Mouse (Mus musculus) c-Kit-positive CD71-negative TER-119-negative erythroid progenitor cells, embryonic 14.5 days (primary cell): ENCODE measurements around the gene Slc25a15.

ENCODE experiments used
- DNase-seq: peaks from one replicate; pipeline ENCODE4 v3.0.0-alpha.2; 2013; ENCODE audit warnings: low read depth

The Slc25a15 gene

DNA sequence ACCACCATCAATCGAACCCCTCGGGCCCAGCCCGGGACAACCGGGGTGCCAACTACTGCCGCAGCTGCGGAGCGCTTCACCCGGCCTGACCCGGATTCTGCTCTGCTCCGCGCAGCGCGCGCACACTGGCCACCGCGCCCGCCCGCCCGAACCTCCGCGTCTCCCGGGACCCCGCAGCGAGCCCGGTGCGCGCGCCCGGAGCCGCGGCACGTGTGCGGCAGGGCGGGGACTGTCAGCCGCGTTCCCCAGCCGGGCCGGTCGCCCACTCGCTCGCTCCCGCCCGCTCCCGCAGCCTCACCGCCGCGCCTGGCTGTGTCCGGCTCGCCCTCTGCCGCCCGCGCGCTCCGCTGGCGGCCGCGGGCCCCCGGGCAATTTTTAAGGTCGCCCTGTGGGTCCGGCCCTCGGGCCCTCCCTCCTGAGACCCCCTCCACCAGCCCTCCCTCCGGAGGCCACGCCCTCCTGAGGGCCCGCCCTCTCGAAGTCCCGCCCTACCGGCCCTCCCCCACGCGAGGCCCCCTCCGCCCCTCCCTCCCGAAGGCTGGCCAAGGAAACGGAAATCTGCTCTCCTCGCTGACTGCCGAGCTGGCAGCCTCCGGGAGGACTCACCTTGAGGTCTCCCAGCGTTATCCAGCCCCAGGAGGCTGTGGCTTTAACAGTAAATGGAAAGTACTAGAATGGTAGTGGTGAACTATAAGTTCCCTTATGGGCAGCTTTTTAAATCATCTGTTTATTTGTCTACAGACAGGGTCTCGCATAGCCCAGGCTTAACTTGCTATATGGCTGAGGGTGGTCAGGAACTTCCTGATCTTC lies at the start of gene Slc25a15:
Slc25a15 (minus strand) TSS at position 456 of the 810 bp plus-strand sequence.
- DNase-seq, result peak; percentile 68

GRCm38 (mm10) chr8:22411971-22412370 lies 13.6 kb upstream of the Slc25a15 start:
- no peak for DNase-seq

GRCm38 (mm10) chr8:22411282-22411702 lies 12.9 kb upstream of the Slc25a15 start, which contains the start of gene Mrps31:
TSS of gene Mrps31 (plus strand) at chr8:22411361.
- peak; percentile 91 for DNase-seq

- no peak for DNase-seq
Measured at GRCm38 (mm10) chr8:22410688-22411281, 12.4 kb upstream of the Slc25a15 start.

GRCm38 (mm10) chr8:22405733-22406132 lies 7.3 kb upstream of the Slc25a15 start:
- DNase-seq, result peak; percentile 45

GRCm38 (mm10) chr8:22403235-22403634 lies 4.8 kb upstream of the Slc25a15 start:
- DNase-seq, result no peak

GRCm38 (mm10) chr8:22400593-22400992 lies 2.2 kb upstream of the Slc25a15 start:
- DNase-seq, result no peak

- DNase-seq, result no peak
Measured at GRCm38 (mm10) chr8:22399285-22399880, 986 bp upstream of the Slc25a15 start.

DNA sequence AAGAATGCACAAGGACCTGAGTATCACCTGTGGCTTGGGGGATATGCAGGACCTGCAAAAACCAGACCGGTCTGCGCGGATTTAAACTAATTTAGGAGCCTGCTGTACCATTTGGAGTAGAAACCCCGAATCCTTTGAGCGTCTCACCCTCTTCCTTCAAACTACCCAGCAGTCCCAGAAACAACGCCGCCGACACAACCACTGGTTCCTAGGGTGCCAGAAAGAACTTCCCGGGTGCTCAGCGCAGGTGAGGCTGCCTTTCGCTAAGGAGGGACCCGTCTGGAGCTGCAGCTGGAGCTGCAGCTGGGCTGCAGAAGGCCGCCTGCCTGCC lies 621 bp downstream of the Slc25a15 start:
- DNase-seq, result no peak

DNA sequence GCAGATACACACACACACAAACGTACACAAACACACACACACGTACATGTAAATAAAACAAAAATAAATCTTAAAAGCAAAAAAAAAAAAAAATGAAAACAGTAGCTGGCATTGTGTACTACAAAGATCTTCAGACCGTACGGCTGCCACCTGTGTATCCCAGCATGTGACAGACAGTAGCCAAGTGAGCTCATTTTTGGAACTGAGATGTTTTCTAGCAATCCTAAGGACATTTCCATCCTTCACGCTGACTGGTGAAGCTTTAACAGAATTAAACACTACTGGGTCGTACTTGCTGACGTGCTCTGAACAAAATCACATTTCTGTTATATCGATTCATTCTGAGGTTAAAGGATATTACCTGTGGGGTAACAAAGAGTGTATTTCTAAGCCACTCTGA lies 3.1 kb downstream of the Slc25a15 start:
- DNase-seq, result no peak

GRCm38 (mm10) chr8:22394471-22394870 lies 3.9 kb downstream of the Slc25a15 start:
- no peak for DNase-seq

- DNase-seq, result no peak
Measured at GRCm38 (mm10) chr8:22390766-22391463, 7.5 kb downstream of the Slc25a15 start.

- DNase-seq, result no peak
Measured at GRCm38 (mm10) chr8:22389874-22390273, 8.5 kb downstream of the Slc25a15 start.

DNA sequence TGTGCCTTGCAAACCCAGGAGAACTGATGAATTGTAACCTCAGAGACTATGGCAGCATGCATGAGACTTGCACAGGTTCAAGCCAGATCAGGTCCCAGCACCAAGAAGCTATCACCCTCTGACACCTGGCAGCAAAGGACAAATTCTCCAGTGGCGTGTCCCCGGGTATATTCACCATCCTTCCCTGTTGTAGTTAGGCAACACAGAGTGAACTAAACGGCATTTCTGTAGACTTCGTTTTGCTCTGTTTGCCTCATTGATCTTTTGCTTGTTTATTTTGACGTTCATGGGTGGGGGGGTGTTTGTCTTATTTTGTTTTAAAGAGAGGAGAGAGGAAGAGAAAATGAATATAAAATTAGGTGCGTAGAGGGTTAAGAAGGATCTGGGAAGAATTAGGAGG lies 13.2 kb downstream of the Slc25a15 start:
- no peak for DNase-seq

DNA sequence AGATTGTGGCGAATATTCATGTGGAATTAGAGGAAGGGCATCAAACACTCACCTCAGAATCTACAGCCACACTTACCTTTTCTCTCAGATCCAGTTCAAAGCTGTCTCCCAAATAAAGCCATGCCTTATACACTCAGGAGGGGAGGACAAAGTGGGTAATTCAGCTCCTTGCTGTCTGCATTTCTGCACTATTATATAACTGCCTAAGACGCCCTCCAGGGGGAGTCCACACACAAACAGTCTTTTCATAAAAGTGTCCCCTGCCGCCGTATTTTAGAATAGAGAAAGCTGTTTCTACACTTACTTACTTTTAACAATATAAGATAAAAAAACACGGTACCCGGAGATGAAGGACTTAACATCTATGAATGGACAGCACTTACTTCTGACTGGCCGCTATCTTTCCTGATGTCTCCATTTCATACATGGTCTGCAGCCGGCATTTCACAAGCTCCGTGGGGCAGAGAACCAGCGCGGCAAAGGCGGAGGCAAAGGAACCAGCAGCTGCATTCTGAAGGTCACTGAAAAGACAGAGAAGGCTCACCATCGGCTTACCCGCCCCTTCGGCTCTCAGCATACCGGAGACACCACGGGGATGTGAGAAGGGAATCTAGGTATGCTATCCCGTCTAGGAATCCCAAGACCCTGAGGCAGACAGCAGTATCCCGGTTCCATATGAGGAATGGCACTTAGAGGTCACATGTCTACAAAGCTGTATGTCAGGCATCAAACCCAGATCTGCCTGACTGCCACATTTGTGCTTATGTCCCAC lies 15.4 kb downstream of the Slc25a15 start:
- no peak for DNase-seq

- DNase-seq, result no peak
Measured at GRCm38 (mm10) chr8:22380934-22381333, 17.5 kb downstream of the Slc25a15 start.

DNA sequence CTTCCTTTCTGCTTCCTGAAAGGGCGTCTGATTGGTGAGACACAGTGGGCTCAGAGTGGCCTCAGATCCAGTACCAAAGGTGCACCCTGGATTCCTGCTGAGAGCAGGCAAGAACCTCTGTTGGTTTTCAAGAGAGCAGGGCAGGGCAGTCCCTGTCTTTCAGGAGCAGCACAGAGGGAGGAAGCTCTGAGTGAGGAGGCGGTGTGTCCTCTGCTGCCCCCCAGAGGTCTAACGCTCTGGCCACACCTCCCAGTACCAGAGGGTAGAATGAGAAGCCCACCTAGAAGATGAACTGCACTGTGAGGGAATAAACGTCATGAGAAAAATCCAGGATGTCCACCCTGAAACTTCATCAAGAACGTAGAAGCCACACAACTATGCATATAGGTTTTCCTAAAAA lies 21.5 kb downstream of the Slc25a15 start:
- peak; percentile 25 for DNase-seq

DNA sequence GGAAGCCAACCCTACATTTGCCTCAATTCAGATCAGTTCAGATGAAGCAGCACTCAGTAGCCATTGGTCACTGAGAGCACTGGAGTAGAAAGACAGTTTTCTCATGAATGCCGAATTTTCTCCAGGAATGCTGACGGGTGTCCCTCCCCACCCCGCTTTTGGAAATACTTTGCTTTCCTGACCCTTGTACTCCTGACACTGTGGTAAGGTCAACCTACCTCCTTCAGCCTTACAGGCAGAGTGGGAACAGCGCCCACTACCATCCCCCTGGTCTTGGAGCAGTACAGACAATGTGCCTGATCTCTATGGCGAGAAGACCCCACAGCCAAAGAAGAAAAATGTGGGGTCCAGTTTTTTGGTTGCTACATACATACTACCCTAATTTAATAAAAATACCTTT lies 22.1 kb downstream of the Slc25a15 start:
- no peak for DNase-seq

DNA sequence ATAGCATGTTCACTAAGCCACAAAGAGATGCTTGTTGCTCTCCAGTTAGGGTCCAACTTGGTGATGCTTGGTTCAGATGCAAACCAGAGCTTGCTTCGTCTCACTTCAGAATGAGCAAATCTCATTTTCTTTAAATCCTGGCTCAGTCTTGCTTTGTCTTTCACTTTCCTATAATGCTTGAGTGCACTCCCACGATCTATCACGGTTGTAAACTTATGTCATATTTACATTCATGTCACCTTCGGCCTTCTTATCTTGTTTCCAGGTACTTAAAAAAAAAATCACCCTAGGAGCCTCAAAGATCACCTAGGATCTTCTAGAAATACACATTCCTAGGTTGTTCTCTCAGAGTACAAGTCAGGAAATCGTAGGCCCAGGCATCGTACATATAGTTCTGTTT lies 38.5 kb downstream of the Slc25a15 start:
- no peak for DNase-seq

DNA sequence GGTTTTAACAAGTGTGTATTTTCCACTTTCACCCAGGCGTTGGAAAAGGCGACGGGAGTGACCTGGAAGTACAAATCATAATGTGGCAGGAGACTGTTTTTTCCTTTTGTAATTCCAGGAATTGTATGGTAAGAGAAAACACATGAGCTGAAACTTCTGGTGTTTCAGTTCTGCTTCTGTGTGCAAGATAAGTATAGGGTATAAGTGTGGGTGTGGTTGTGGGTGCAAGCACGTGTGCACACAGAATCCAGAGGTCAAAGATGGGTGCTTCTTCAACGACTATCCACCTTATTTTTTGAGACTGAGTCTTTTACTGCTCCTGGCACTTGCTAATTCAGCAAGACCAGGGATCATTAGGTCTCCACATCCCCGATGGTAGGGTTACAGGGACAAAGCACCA lies 39.0 kb downstream of the Slc25a15 start:
- DNase-seq, result no peak

DNA sequence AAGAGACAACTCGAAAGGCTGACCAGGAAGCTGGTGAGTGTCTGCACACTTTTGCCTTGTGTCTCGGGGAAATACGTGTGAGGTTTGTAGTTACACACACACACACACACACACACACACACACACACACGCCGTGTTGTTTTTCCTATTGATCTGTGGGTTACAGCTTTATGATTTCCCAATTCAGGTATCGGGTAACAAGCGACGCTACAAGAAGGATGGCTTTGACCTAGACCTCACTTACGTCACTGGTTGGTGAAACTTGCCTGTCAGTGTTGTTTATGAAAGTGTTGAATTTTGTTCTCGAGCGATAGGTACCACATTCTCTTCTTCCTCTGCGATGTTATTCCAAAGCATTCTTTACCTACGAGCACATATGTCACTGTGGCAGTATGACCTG lies 63.0 kb downstream of the Slc25a15 start:
- no peak for DNase-seq
